Mouse (Mus musculus) heart, adult 2 months (tissue): Measurements from ENCODE around the gene Cntfr.

Experiments used
- CTCF ChIP-seq: fragments of 200-600 bp; IDR thresholded peaks from 2 replicates; pipeline ENCODE4 v1.8.1; 2022; ENCODE audit warnings: antibody characterized with exemption, mild to moderate bottlenecking, moderate library complexity
- EP300 ChIP-seq: fragments of 200-500 bp; IDR thresholded peaks from 2 replicates; pipeline ENCODE4 v1.6.1; 2011; ENCODE audit warnings: low read depth, low read length, control low read depth; ENCODE audit not compliant: insufficient read depth
- POLR2A ChIP-seq: fragments of 200-500 bp; IDR thresholded peaks from 2 replicates; pipeline ENCODE4 v1.6.1; 2011; ENCODE audit warnings: mild to moderate bottlenecking, low read depth, low read length, control low read depth; ENCODE audit not compliant: insufficient read depth

DNA sequence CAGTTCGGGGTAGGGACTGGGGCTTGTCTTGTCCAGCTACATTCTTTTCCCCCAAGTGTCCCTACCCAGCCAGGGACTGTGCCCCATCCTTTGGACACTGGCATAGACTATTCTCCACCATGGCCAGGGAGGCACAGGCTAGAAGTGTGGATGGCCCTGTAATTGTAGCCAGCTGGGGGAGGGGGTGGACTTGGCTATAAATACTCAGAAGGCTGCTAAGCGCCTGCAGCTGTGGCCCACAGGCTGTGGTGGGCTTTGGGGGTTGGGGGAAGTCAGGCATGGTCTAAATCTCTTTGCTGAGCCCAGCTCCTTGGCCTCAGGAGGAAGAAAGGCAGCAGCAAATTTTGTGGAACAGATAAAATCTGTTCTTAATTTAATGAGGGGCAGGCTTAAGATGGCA, 61.0 kb downstream of the Cntfr start:
- TF ChIP-seq EP300 (no peak), POLR2A (no peak), CTCF (no peak)
